Mouse (Mus musculus): ENCODE measurements around the gene Ppp4r3a. TPM values are rescaled to one million over a fixed set of nuclear protein-coding genes. Genes with fewer than 3 reads are reported as not detected.

Gene Ppp4r3a
- total and polyA plus RNA-seq, 3 experiments: 43.2 to 68.6 (median 68.5) TPM

- TF ChIP-seq EP300 (IDR thresholded peaks at IDR 0.05; ENCODE audit: low read length) (peak; percentile 82), MAX (IDR thresholded peaks at IDR 0.05; ENCODE audit: low read length) (no peak), MEF2A (IDR thresholded peaks at IDR 0.05; ENCODE audit: borderline replicate concordance, low read depth, low read length) (peak; percentile 17), GABPA (IDR thresholded peaks at IDR 0.05; ENCODE audit: insufficient replicate concordance, low read depth, low read length) (no peak), ZC3H11A (IDR thresholded peaks at IDR 0.05; ENCODE audit: low read depth, low read length) (no peak), CTCF (conservative IDR thresholded peaks at IDR 0.05 in 1 of 2, IDR thresholded peaks at IDR 0.05 in 1 of 2; ENCODE audit: low read depth in 2 of 2, low read length in 2 of 2) (no peak), ZMIZ1 (IDR thresholded peaks at IDR 0.05; ENCODE audit: low read depth, low read length) (no peak)
Measured at GRCm38 (mm10) chr12:100994140-100995015, 89.1 kb downstream of the Ppp4r3a start (continued).

GRCm38 (mm10) chr12:100993146-100993545 is 90.4 kb downstream of the Ppp4r3a start:
- Histone ChIP-seq H3K27me3 (replicated peaks) (no peaks in the 10 kb centered on the region), H3K9me3 (replicated peaks; ENCODE audit: low read length) (no peaks in the 10 kb centered on the region), H3K79me2 (replicated peaks; ENCODE audit: control insufficient read depth, extremely low read depth, insufficient read depth, poor library complexity, severe bottlenecking) (peaks cover 12% of the 10 kb centered on the region), H3K27ac (ENCODE audit: insufficient read depth, low read depth) (peak overlapping the region; percentile 62), H3K36me3 (replicated peaks in 1 of 2; ENCODE audit: control insufficient read depth in 1 of 2, insufficient read depth in 1 of 2, low read length in 1 of 2) (peaks cover 0 to 55% of the 10 kb centered on the region in 2 experiments), H3K4me3 (replicated peaks in 1 of 3; ENCODE audit: low read depth in 2 of 3, low read length in 2 of 3, poor library complexity in 1 of 3) (no peak overlapping the region), H3K4me1 (ENCODE audit: control insufficient read depth in 1 of 2, insufficient read depth in 2 of 2) (peaks cover 61 to 97% of the 10 kb centered on the region in 2 experiments), H3K4me2 (ENCODE audit: insufficient read depth, low read depth, poor library complexity, severe bottlenecking) (no peak overlapping the region; the same call in 1 of the 2 replicates), H3K9ac (ENCODE audit: insufficient read depth, low read depth) (no peak overlapping the region)
- no peak for DNase-seq (ENCODE audit: extremely low read depth)
- TF ChIP-seq UBTF (IDR thresholded peaks at IDR 0.05; ENCODE audit: low read depth, low read length) (0 out of 2 replicates have a peak, but pooled peaks have one; percentile 30), POLR2A (IDR thresholded peaks at IDR 0.05; ENCODE audit: low read depth, low read length) (no peak)
- dilution Hi-C loops (cut with MboI; ENCODE audit: extremely low pct_ligation_motif_present, extremely low pct_unique_long_range_greater_than_20kb, low sequenced_read_pairs) (no loop called here), in situ Hi-C loops (cut with MboI; ENCODE audit: low pct_ligation_motif_present, low pct_unique_long_range_greater_than_20kb, low sequenced_read_pairs) (loop anchor here (5.0 kb wide), 1 partner anchor 34 kb away; the partner anchor contains the start of gene Ccdc88c)

- Histone ChIP-seq H3K36me3 (replicated peaks in 1 of 2; ENCODE audit: control insufficient read depth in 1 of 2, insufficient read depth in 1 of 2, low read length in 1 of 2) (peaks cover 0 to 53% of the 10 kb centered on the region in 2 experiments), H3K27me3 (replicated peaks) (no peaks in the 10 kb centered on the region), H3K27ac (ENCODE audit: insufficient read depth, low read depth) (no peak overlapping the region), H3K79me2 (replicated peaks; ENCODE audit: control insufficient read depth, extremely low read depth, insufficient read depth, poor library complexity, severe bottlenecking) (peaks cover 8% of the 10 kb centered on the region; the same call in 1 of the 2 replicates), H3K9ac (ENCODE audit: insufficient read depth, low read depth) (no peak overlapping the region), H3K4me1 (ENCODE audit: control insufficient read depth in 1 of 2, insufficient read depth in 2 of 2) (peaks cover 58 to 93% of the 10 kb centered on the region in 2 experiments), H3K9me3 (replicated peaks; ENCODE audit: low read length) (no peaks in the 10 kb centered on the region), H3K4me2 (ENCODE audit: insufficient read depth, low read depth, poor library complexity, severe bottlenecking) (no peak overlapping the region), H3K4me3 (replicated peaks in 1 of 3; ENCODE audit: low read depth in 2 of 3, low read length in 2 of 3, poor library complexity in 1 of 3) (no peak overlapping the region)
- dilution Hi-C loops (cut with MboI; ENCODE audit: extremely low pct_ligation_motif_present, extremely low pct_unique_long_range_greater_than_20kb, low sequenced_read_pairs): no loop called here
- in situ Hi-C loops (cut with MboI; ENCODE audit: low pct_ligation_motif_present, low pct_unique_long_range_greater_than_20kb, low sequenced_read_pairs): loop anchor here (5.0 kb wide), 1 partner anchor 35 kb away; the partner anchor contains the start of gene Ccdc88c
- TF ChIP-seq SIN3A (IDR thresholded peaks at IDR 0.05; ENCODE audit: low read length) (0 out of 2 replicates have a peak, but pooled peaks have one; percentile 8), RCOR1 (conservative IDR thresholded peaks at IDR 0.05; ENCODE audit: low read depth, low read length) (no peak), GABPA (IDR thresholded peaks at IDR 0.05; ENCODE audit: insufficient replicate concordance, low read depth, low read length) (no peak)
- DNase-seq (ENCODE audit: extremely low read depth): no peak
Measured at GRCm38 (mm10) chr12:100992505-100992904, 91.0 kb downstream of the Ppp4r3a start.
